Mouse (Mus musculus) MEL (cell line): ENCODE data around the gene Slc25a5. TPM values are rescaled to one million over a fixed set of nuclear protein-coding genes. Genes with fewer than 3 reads are reported as not detected.

ENCODE experiments used
- DNase-seq: peaks from one replicate; pipeline ENCODE4 v3.0.0; 2011; ENCODE audit warnings: low read depth, low spot score
- H3K27ac ChIP-seq: 2 replicates; pipeline ENCODE4 v1.5.1; 2012; ENCODE audit warnings: low read depth, mild to moderate bottlenecking, control low read depth, low read length, moderate library complexity; ENCODE audit not compliant: control insufficient read depth
- H3K27me3 ChIP-seq, 2 experiments: fragments of 150-350 bp in 1 of 2; sonication (generic) in 1 of 2; 2 replicates each; pipeline ENCODE4 v1.6.1; 2012; ENCODE audit warnings: low read length in 2 of 2, mild to moderate bottlenecking in 2 of 2, improper control_type of control experiment in 1 of 2, moderate library complexity in 1 of 2; ENCODE audit not compliant: insufficient read depth in 2 of 2, control insufficient read depth in 1 of 2
- H3K36me3 ChIP-seq, 2 experiments: 2 replicates each; pipeline ENCODE4 v1.6.1; 2012 to 2014; ENCODE audit warnings: low read length in 2 of 2, improper control_type of control experiment in 1 of 2, inconsistent platforms in 1 of 2, mild to moderate bottlenecking in 1 of 2; ENCODE audit not compliant: insufficient read depth in 2 of 2, control insufficient read depth in 1 of 2
- H3K4me1 ChIP-seq, 2 experiments: fragments of 150-350 bp in 1 of 2; sonication (generic) in 1 of 2; 2 replicates each; pipeline ENCODE4 v1.6.1; 2012; ENCODE audit warnings: low read length in 2 of 2, improper control_type of control experiment in 1 of 2, mild to moderate bottlenecking in 1 of 2; ENCODE audit not compliant: insufficient read depth in 2 of 2, control insufficient read depth in 1 of 2
- H3K4me3 ChIP-seq, 2 experiments: fragments of 150-350 bp in 1 of 2; sonication (generic) in 1 of 2; 2 replicates each; pipeline ENCODE4 v1.5.1; 2012; ENCODE audit warnings: low read depth in 2 of 2, low read length in 2 of 2, mild to moderate bottlenecking in 2 of 2, moderate library complexity in 2 of 2, control low read depth in 1 of 2, improper control_type of control experiment in 1 of 2; ENCODE audit not compliant: control insufficient read depth in 1 of 2, insufficient read depth in 1 of 2
- H3K79me2 ChIP-seq: 2 replicates; pipeline ENCODE4 v1.6.1; 2012; ENCODE audit warnings: mild to moderate bottlenecking, low read length, moderate library complexity; ENCODE audit not compliant: control insufficient read depth, poor library complexity, insufficient read depth
- H3K9ac ChIP-seq: 2 replicates; pipeline ENCODE4 v1.6.1; 2012; ENCODE audit warnings: low read depth, mild to moderate bottlenecking, control low read depth, low read length, moderate library complexity; ENCODE audit not compliant: control insufficient read depth, poor library complexity, severe bottlenecking
- H3K9me3 ChIP-seq: fragments of 150-350 bp; sonication (generic); replicated peaks from 2 replicates; pipeline ENCODE4 v1.6.1; 2012; ENCODE audit warnings: mild to moderate bottlenecking, low read length, improper control_type of control experiment, moderate library complexity; ENCODE audit not compliant: insufficient read depth
- BHLHE40 ChIP-seq: IDR thresholded peaks from 2 replicates; pipeline ENCODE4 v1.6.1; 2012; ENCODE audit warnings: low read depth, mild to moderate bottlenecking, inconsistent platforms, low read length, improper control_type of control experiment, borderline replicate concordance
- CHD1 ChIP-seq: IDR thresholded peaks from 2 replicates; pipeline ENCODE4 v1.6.1; 2012; ENCODE audit warnings: low read depth, mild to moderate bottlenecking, inconsistent platforms, low read length, improper control_type of control experiment
- CHD2 ChIP-seq: IDR thresholded peaks from 2 replicates; pipeline ENCODE4 v1.6.1; 2011; ENCODE audit warnings: low read length, improper control_type of control experiment
- CTCF ChIP-seq, 3 experiments: IDR thresholded peaks in 2 of 3; conservative IDR thresholded peaks in 1 of 3; 2 replicates each; pipeline ENCODE4 v1.5.1; 2011 to 2012; ENCODE audit warnings: low read length in 3 of 3, low read depth in 2 of 3, mild to moderate bottlenecking in 2 of 3, improper control_type of control experiment in 1 of 3, inconsistent platforms in 1 of 3, mixed read lengths in 1 of 3, moderate library complexity in 1 of 3; ENCODE audit not compliant: control insufficient read depth in 1 of 3, insufficient read depth in 1 of 3, poor library complexity in 1 of 3, severe bottlenecking in 1 of 3
- E2F4 ChIP-seq: IDR thresholded peaks from 2 replicates; pipeline ENCODE4 v1.6.1; 2011; ENCODE audit warnings: low read depth, low read length, improper control_type of control experiment, borderline replicate concordance
- ELF1 ChIP-seq: IDR thresholded peaks from 2 replicates; pipeline ENCODE4 v1.6.1; 2014; ENCODE audit warnings: low read depth, mild to moderate bottlenecking, inconsistent platforms, low read length, improper control_type of control experiment, moderate library complexity
- ETS1 ChIP-seq: IDR thresholded peaks from 2 replicates; pipeline ENCODE4 v1.6.1; 2012; ENCODE audit warnings: low read depth, mild to moderate bottlenecking, inconsistent platforms, low read length, improper control_type of control experiment, moderate library complexity
- GATA1 ChIP-seq: IDR thresholded peaks from 2 replicates; pipeline ENCODE4 v1.6.1; 2011; ENCODE audit warnings: low read depth, low read length, improper control_type of control experiment
- HCFC1 ChIP-seq: IDR thresholded peaks from 2 replicates; pipeline ENCODE4 v1.6.1; 2012; ENCODE audit warnings: low read depth, mild to moderate bottlenecking, inconsistent platforms, low read length, improper control_type of control experiment, moderate library complexity
- MAFK ChIP-seq: IDR thresholded peaks from 2 replicates; pipeline ENCODE4 v1.6.1; 2011; ENCODE audit warnings: low read depth, mild to moderate bottlenecking, low read length, improper control_type of control experiment, borderline replicate concordance
- MAX ChIP-seq: IDR thresholded peaks from 2 replicates; pipeline ENCODE4 v1.6.1; 2011; ENCODE audit warnings: low read length, improper control_type of control experiment
- MAZ ChIP-seq: IDR thresholded peaks from 2 replicates; pipeline ENCODE4 v1.6.1; 2012; ENCODE audit warnings: low read depth, mild to moderate bottlenecking, inconsistent platforms, low read length, improper control_type of control experiment
- MYC ChIP-seq: IDR thresholded peaks from 2 replicates; pipeline ENCODE4 v1.6.1; 2011; ENCODE audit warnings: low read depth, mild to moderate bottlenecking, low read length, improper control_type of control experiment, moderate library complexity
- NELFE ChIP-seq: IDR thresholded peaks from 2 replicates; pipeline ENCODE4 v1.6.1; 2011; ENCODE audit warnings: low read depth, low read length, improper control_type of control experiment
- POLR2A ChIP-seq, 2 experiments: IDR thresholded peaks; 2 replicates each; pipeline ENCODE4 v1.6.1; 2011 to 2012; ENCODE audit warnings: low read length in 2 of 2, mild to moderate bottlenecking in 2 of 2, control low read depth in 1 of 2, improper control_type of control experiment in 1 of 2, low read depth in 1 of 2, moderate library complexity in 1 of 2; ENCODE audit not compliant: control insufficient read depth in 1 of 2, insufficient read depth in 1 of 2, poor library complexity in 1 of 2
- POLR2AphosphoS2 ChIP-seq: IDR thresholded peaks from 2 replicates; pipeline ENCODE4 v1.6.1; 2011; ENCODE audit warnings: low read length, improper control_type of control experiment
- POLR2AphosphoS5 ChIP-seq: IDR thresholded peaks from 2 replicates; pipeline ENCODE4 v1.6.1; 2012; ENCODE audit warnings: low read depth, borderline replicate concordance, mild to moderate bottlenecking, inconsistent platforms, low read length, moderate library complexity, mixed read lengths
- RAD21 ChIP-seq: IDR thresholded peaks from 2 replicates; pipeline ENCODE4 v1.6.1; 2011; ENCODE audit warnings: mild to moderate bottlenecking, low read depth, low read length, improper control_type of control experiment
- RCOR1 ChIP-seq: IDR thresholded peaks from 2 replicates; pipeline ENCODE4 v1.6.1; 2012; ENCODE audit warnings: low read depth, mild to moderate bottlenecking, inconsistent platforms, low read length, improper control_type of control experiment
- SIN3A ChIP-seq: IDR thresholded peaks from 2 replicates; pipeline ENCODE4 v1.6.1; 2012; ENCODE audit warnings: low read length, improper control_type of control experiment, inconsistent platforms
- SMC3 ChIP-seq: IDR thresholded peaks from 2 replicates; pipeline ENCODE4 v1.6.1; 2011; ENCODE audit warnings: low read depth, low read length, improper control_type of control experiment
- TBP ChIP-seq: IDR thresholded peaks from 2 replicates; pipeline ENCODE4 v1.8.0; 2011; ENCODE audit warnings: low read depth, low read length, improper control_type of control experiment
- USF2 ChIP-seq, 2 experiments: IDR thresholded peaks; 2 replicates each; pipeline ENCODE4 v1.6.1; 2011 to 2012; ENCODE audit warnings: improper control_type of control experiment in 2 of 2, low read length in 2 of 2, borderline replicate concordance in 1 of 2, inconsistent platforms in 1 of 2, low read depth in 1 of 2, mild to moderate bottlenecking in 1 of 2; ENCODE audit not compliant: insufficient read depth in 1 of 2
- ZKSCAN1 ChIP-seq: IDR thresholded peaks from 2 replicates; pipeline ENCODE4 v1.6.1; 2012; ENCODE audit warnings: low read depth, mild to moderate bottlenecking, inconsistent platforms, low read length, improper control_type of control experiment, moderate library complexity
- ZMIZ1 ChIP-seq: IDR thresholded peaks from 2 replicates; pipeline ENCODE4 v1.6.1; 2012; ENCODE audit warnings: low read depth, mild to moderate bottlenecking, inconsistent platforms, low read length, improper control_type of control experiment, moderate library complexity
- polyA plus RNA-seq, 2 experiments: library from polyadenylated mRNA; stranded (reverse) in 1 of 2; unstranded in 1 of 2; fragments of >175 nt in 1 of 2; fragments of >200 nt in 1 of 2; gene quantifications; 2 replicates each; pipeline versions ENCODE4 v1.2.1 to v1.2.4; 2012; ENCODE audit warnings: low replicate concordance in 2 of 2, low read depth in 1 of 2; ENCODE audit not compliant: insufficient read length in 2 of 2, insufficient read depth in 1 of 2, missing spikeins in 1 of 2
- total RNA-seq: library from RNA; depleted of rRNA; stranded (reverse); fragments of 300-350 nt; gene quantifications from 2 replicates; pipeline ENCODE4 v1.2.3, GENCODE M21; 2012

Slc25a5 gene
- total and polyA plus RNA-seq, 3 experiments = 263 to 1,006 (median 704) TPM

DNA sequence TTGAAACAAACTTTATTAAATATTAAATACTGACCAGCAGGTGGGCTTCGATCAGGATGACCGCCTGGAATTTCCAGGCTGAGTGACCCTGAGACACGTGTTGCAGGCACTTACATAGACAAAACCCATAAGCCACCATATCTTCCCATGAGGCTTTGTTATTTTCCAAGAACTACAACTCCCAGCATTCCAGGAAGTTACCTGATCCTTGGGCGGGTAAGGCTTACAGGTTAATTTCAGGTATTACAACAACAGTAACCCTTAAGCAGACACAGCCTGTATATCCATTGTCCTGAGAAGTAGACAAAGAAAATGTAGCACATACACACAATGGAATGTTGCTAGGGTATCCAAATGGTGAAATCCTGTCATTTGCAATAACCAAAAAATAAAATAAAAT lies 6.1 kb upstream of the Slc25a5 start:
- no peaks in the 10 kb centered on the region for H3K27me3 ChIP-seq
- TF ChIP-seq POLR2AphosphoS5 (no peak), HCFC1 (0 out of 2 replicates have a peak, but pooled peaks have one; percentile 44), RCOR1 (no peak), RAD21 (no peak), ZKSCAN1 (no peak)
- TF ChIP-seq, all 39 proteins: peak for 1
- H3K27ac ChIP-seq = no peak overlapping the region
- no peak for DNase-seq
- H3K36me3 ChIP-seq = no peaks in the 10 kb centered on the region
- no peaks in the 10 kb centered on the region for H3K79me2 ChIP-seq
- no peaks in the 10 kb centered on the region for H3K9me3 ChIP-seq
- no peak overlapping the region for H3K4me3 ChIP-seq
- H3K9ac ChIP-seq = no peak overlapping the region
- no peaks in the 10 kb centered on the region for H3K4me1 ChIP-seq

DNA sequence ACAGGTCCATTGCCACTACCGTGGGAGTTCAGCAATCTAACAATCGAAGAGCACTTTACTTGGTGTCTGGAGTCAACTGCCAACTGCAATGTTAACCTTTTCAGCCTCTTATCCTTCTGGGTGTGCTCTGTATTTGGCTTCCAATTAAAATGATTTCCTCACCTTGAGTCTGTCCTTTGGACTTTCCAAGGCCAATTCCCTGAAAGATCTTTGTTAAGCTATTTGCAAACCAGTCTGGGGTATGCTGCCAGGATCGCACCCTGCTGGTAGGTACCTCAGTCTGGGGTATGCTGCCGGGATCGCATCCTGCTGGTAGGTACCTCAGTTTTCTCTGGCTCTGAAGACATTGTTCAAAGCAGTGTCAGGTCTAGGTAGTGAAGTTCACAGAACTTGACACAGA lies 880 bp upstream of the Slc25a5 start:
- Histone ChIP-seq H3K9ac (no peak overlapping the region; the same call in 1 of the 2 replicates), H3K4me1 (peaks cover 3% of the 10 kb centered on the region in 2 experiments; a peak in 3 of 4 replicates), H3K9me3 (no peaks in the 10 kb centered on the region), H3K36me3 (peaks cover 1 to 7% of the 10 kb centered on the region in 2 experiments; a peak in 3 of 4 replicates), H3K79me2 (peaks cover 15% of the 10 kb centered on the region), H3K27me3 (no peaks in the 10 kb centered on the region), H3K4me3 (no peak overlapping the region), H3K27ac (no peak overlapping the region)
- peak; percentile 6 for DNase-seq
- TF ChIP-seq GATA1 (no peak), POLR2A (IDR thresholded peaks at IDR 0.05; ENCODE audit: control insufficient read depth in 1 of 2, insufficient read depth in 1 of 2, low read depth in 1 of 2, low read length in 2 of 2, poor library complexity in 1 of 2) (no peak), MAFK (no peak)

- Histone ChIP-seq H3K9ac (peak overlapping the region; percentile 99), H3K4me1 (peaks cover 3% of the 10 kb centered on the region in 2 experiments; a peak in 3 of 4 replicates), H3K27ac (peak overlapping the region; percentile 93), H3K36me3 (peaks cover 1 to 7% of the 10 kb centered on the region in 2 experiments; a peak in 3 of 4 replicates), H3K9me3 (no peaks in the 10 kb centered on the region), H3K79me2 (peaks cover 15% of the 10 kb centered on the region), H3K4me3 (peak overlapping the region; percentile 49 to 84), H3K27me3 (no peaks in the 10 kb centered on the region)
- DNase-seq = peak; percentile 77
- no peak for TF ChIP-seq BHLHE40
- no peak for TF ChIP-seq NELFE
- TF ChIP-seq MAX = peak; percentile 75
- TF ChIP-seq MYC = peak; percentile 81
- TF ChIP-seq E2F4 = no peak
- TF ChIP-seq POLR2AphosphoS5 = no peak
- peak; percentile 16; the same call in 1 of the 2 replicates for TF ChIP-seq CHD1
- no peak for TF ChIP-seq ETS1
- no peak for TF ChIP-seq RCOR1
- TF ChIP-seq POLR2AphosphoS2 = 0 out of 2 replicates have a peak, but pooled peaks have one; percentile 50
- no peak for TF ChIP-seq SMC3
- TF ChIP-seq ELF1 = no peak
- TF ChIP-seq SIN3A = peak; percentile 33; the same call in 1 of the 2 replicates
- TF ChIP-seq USF2 (IDR thresholded peaks at IDR 0.05; ENCODE audit: borderline replicate concordance in 1 of 2, insufficient read depth in 1 of 2, low read depth in 1 of 2, low read length in 2 of 2) = no peak
- TF ChIP-seq MAZ = no peak; the same call in none of the 2 replicates
- TF ChIP-seq TBP = no peak
- TF ChIP-seq HCFC1 = peak; percentile 47
- TF ChIP-seq CTCF (IDR thresholded peaks at IDR 0.05 in 2 of 3, conservative IDR thresholded peaks at IDR 0.05 in 1 of 3; ENCODE audit: control insufficient read depth in 1 of 3, insufficient read depth in 1 of 3, low read depth in 2 of 3, low read length in 3 of 3, poor library complexity in 1 of 3, severe bottlenecking in 1 of 3) = peak; percentile 55 to 89 (median 66)
- TF ChIP-seq ZKSCAN1 = no peak
- no peak for TF ChIP-seq CHD2
- TF ChIP-seq ZMIZ1 = no peak; the same call in 1 of the 2 replicates
- TF ChIP-seq RAD21 = no peak
- no peak; a peak in 1 of 4 replicates for TF ChIP-seq POLR2A (IDR thresholded peaks at IDR 0.05; ENCODE audit: control insufficient read depth in 1 of 2, insufficient read depth in 1 of 2, low read depth in 1 of 2, low read length in 2 of 2, poor library complexity in 1 of 2)
These were observed 721 bp downstream of the Slc25a5 start for GRCm38 (mm10) chrX:36796163-36796581.
